Mouse (Mus musculus) brain, embryonic 18.5 days (tissue): ENCODE results near the gene Ano6.

ENCODE experiments used
- DNase-seq: peaks from one replicate; pipeline ENCODE4 v3.0.0-alpha.2; 2012; ENCODE audit warnings: low read depth, low spot score

Gene Ano6

DNA sequence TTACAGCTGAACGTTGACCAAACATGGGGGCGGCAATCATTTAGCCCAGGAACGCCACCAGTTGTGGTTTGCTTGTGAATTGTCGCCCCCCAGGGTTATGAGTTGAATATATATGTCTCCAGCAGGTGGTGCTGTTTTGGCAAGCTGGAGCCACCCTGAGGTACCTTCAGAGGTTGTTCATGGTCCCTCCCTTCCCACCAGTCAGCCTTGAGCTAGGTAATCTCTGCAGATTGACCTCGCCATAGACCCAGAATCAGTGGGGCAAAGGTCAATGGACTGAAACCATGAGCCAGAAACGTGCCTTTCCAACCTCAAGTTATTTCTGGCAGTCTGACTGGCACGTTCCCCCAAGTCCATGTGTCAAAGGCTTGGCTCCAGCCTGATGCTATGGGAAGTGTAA lies 22.8 kb upstream of the Ano6 start:
- DNase-seq, result no peak

DNA sequence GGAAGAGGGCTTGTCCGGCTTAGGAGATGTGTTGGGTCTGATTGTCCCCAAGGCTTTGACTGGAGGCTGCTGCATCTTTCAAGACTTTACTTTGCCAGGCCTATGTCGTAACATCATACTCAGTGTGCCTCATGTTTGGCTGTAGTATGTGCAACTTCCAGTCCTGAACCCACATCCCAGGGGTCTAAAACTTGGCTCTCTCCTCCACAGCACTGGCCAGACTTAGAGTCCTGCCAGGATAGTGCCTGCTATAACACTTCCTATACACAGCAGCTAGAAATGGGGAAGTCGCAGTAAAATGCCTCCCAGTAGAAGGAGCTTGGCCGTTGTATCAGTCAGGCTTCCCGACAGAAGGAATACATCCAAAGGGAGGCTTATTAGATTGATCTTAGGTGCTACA lies 21.9 kb upstream of the Ano6 start:
- DNase-seq, result no peak

DNA sequence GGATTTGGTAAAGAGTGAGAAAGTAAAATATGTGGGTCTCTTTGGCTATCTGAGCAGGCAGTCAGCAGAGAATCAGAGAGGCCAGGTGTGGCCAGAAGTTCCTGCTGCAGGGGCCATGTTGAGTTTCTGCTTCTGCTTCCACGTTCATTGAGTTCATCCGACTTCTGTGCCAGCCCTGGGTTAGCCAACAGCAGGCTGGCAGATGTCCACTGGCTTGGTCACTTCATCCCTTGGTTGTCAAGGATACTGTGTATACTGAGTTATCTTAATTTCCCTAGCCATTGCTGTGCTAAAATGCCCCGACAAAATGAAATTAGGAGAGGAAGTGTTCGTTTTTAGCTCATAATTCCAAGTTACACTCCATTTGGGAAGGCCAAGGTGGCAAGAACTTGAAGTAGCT lies 21.1 kb upstream of the Ano6 start:
- no peak for DNase-seq

DNA sequence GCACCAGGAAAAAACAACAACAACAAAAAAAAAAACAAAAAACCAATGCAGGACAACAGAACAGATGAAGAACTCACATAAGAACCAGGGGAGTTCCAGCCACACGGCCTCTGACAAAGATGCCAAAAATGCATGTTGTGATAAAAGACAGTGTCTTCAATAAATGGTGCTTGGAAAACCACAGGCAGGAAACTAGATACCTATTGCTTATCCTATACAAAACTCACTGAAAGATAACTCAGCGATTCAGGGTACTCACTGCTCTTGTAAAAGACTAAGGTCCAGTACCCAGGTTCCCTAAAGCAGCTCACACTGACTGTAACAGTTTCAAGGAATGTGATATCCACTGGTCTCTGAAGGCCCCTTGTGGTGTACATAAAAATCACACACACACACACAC lies 20.3 kb upstream of the Ano6 start:
- no peak for DNase-seq

DNA sequence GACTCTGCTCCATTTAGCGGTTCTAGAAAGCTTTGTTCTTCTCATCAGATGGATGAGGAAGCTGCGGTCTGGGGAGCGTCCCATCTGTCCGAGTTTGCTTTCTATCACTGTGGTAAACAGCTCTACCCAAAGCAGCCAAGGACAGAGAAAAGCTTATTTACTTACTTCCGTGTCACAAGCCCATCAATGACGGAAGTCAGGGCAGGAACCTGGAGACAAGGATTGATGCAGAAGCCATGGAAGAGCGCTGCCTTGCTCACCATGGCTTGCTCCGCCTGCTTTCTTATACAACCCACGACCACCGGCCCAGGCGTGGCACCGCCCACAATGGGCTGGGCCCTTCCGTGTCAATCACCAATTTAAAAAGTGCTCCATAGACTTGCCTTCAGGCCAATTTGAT lies 18.3 kb upstream of the Ano6 start:
- no peak for DNase-seq

DNA sequence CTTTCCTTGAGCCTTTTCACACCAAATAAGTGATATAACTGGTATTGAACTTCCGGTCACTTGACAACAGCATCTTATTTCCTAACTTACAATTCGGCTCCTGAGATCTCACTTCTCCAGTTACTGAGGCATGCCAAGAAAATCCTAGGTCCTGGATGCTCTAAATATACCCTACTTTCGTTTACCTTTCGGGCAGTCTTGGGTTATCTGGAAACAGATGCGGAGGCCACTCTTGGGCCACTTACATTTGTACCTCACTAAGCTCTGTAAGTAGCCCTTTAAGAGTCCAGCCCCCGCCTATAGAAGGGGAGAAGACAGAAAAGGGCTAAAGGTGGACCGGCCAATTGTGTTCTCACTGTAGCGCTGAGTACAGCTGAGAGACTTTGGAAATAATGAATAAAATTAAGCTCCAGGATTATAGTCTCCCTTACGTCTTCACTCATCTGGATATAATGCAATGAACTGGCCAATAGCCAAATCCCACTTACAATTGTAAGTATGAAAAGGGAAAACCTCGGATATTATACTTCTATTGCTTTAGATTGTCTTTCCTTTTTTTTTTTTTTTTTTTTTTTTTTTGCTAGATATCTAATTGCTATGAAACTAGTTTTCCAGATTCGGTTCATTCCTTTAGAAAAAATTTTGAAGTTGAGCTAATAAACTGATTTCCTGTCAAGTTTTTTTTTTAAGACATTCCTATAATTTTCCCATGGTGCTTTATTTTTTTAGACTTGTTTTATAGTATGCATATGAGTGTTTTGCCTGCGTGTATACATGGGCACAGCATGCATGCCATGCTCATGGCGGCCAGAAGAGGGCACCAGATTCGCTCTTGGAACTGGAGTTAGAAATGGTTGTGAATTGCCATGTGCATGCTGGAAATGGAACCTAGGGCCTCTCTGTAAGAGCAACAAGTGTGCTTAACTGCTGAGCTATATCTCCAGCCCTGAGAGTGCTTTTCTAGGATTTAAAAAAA lies 17.5 kb upstream of the Ano6 start:
- no peak for DNase-seq

DNA sequence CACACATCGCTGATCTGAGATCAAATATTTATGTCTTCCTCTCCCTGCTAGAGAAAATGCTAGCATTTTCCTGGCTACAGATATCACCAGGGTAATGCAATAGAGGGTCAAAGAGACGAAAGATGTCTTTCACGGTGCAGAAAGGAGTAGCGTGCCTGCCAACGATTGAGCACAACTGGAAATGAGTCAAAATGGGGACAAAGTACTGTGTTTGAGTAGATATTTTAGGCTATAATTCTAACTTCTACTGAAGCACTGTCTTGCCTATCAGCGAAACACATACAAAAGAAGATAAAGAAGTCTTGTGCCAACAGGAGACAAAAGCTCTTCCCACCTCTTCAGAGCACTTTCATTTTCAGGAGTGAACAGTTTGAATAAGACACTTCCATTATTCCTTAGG lies 16.4 kb upstream of the Ano6 start:
- no peak for DNase-seq

DNA sequence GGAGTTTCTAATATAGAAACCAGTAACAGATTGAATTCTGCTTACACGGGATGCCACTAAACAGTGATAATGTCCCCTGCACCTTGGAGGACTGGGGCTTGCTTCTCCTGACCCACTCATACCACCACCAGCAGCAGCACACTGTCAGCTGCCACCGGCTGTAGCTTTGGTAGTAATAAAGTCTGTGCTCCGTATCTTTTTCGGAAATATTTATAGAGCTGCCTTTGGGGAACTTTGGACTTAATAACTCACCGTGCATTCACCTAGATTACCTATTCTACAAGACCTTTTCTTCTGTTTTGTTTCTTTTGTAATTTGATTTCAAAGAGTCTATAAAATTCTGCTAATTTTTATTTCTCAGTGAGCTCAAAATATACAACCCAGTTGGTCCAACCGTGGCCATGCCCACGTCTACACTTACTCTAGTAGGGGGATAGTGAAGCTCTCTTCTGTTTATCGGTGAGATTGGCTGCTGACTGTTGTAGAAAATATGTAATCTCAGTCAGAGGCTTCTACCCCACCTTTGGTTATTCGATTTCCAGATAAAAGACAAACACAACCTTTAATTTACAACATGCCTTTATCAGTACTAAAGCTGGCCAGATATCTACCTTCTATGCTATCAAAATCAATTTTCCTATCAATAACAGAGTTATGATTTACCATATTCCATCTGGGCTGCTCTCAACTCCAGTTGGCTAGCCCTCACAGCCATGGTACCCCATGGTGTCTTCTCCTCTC lies 15.8 kb upstream of the Ano6 start:
- no peak for DNase-seq

DNA sequence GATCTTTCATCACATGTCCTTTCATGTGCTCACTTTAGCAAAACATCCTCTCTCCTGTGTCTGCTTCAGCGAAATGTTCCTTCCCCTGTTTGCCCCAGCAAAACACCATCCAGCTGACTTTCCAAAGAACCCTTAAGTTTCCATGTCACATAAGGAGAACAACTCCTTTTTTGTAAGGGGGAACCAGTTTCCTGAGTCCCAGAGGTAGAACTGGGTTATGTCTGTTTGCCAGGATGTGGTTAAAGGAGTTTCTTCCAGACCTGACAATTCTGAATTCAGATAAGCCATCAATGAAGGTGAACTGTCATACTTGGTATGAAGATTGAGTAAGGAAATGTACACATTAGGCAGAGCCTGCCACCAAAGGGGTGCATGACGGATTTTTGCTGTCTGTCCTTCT lies 12.9 kb upstream of the Ano6 start:
- DNase-seq, result no peak

DNA sequence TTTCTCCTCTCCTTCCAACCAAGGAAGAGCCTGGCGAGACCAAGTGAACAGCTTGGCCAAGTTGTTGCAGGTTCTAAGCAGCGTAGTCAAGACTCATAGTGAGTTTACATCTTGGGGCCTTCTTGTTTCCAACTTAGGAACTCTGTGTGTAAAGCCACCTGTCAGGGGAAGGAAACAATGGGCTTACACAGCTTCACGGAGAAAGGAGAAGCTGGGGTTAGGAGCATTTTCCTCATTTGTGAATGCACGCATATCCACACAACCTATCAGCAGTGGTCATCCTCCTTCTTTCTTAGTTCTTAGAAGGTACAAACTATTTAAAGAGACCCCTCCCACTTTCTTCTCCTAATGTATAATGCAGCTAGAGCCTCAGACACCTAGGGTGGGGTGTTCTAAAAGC lies 11.9 kb upstream of the Ano6 start:
- no peak for DNase-seq

DNA sequence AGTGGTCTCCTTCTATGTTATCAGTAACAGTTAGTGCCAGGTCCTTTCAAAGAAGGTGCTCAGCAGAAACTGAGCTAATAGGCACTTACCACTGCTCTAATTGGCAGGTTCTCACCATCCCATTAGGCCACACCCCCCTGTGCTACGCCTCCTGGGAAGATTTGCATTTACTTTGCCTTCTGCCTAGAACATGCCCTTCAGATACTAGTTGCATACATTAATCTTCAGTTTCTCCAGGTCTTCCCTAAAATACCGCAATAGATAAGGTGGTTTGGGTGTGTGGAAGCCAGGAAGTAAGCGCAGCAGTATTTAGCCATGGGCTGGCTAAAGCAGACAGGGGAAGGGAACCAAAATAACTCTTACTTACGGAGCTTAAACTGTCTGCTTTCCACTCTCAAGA lies 4.0 kb upstream of the Ano6 start:
- no peak for DNase-seq

DNA sequence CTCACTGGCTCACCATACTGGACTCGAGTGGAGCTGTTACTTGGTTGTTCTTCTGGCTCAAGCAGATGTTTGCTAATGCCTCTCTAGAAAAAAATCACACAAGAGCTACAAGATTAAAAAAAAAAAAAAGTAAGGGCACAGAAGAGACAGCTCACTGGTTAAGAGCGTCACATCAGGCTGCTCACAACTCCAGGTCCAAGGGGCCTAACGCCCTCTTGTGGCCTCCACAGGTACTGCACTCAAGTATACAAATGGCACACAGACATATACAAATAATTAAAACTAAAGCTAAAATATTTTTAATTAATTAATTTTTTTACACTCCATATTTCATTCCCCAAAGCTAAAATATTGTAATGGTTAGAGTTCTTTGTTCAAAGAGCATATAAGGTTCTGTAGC lies 3.1 kb upstream of the Ano6 start:
- DNase-seq, result no peak

DNA sequence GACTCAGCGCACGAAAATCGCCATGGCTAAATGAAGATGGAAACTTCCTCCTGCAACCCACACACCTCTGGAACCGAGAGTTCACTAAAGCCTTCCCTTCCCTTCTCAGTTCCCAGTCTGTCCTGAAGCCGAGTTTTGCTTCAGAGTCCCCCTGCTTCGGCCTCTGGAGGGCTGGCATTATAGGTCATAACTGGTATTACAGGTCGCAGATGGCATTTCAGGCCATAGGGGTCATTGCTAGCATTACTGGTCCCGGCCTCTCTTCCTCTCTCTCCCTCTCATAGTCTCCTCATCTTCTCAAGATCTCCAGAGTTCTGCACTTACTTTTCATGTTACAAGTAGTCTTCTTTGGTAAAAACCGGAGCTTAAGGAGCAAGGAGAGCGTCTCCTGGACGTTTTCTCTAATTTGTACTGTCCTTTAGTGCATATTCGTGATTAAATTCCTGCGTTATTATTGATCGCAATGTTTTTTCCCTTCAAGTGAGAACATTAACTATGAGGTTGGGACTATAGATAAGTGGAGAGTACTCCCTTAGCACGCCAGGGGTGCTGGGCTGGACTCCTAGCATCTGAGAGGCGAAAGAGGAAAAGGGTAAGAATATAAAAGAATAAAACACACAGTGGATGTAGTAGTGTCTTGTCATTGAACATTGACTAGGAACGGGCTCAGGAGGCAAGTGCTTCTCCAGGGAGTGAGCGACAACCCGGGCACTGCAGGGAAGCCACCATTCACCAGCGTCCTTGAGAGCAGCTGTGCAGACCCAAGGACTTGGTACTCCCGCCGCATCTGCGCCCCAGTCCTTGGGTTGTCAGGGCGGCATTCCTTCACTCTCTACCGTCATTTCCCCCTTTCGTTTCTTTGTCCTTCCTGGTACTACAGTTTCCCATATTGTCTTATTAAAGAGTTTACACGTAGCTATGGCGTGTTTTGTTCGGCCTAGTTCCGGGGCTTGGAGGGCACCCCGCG lies 798 bp upstream of the Ano6 start:
- DNase-seq, result no peak

DNA sequence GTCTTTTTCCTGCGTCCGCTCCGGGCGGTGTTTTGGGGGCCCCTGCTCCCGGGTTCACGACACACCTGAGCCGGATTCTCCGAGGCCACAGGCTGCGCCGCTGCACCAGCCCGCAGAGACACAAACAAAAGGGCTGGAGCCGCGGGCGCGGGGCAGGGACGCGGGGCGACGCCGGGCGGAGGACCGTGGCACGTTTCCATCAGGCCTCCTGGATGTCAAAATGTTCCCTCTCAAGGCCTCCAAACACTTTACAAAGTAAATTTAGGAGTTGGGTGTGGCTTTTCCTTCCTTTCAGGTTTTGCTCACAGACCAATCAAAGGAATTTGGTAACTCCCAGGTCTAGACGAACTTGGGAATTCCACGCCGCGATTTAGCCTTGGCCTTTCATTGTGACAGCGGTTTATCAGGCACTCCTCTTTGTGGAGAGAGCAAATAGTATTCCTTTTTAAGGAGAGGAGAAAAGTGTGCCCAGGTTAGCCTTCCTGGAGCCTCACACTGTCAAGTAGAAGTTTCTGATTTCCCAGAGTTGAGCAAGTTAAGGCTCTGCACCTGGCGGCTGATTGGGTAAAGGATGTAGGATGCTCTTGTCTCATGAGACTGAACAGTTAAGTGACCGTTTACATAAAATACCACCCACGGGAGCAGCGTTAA lies 623 bp downstream of the Ano6 start:
- DNase-seq, result no peak

DNA sequence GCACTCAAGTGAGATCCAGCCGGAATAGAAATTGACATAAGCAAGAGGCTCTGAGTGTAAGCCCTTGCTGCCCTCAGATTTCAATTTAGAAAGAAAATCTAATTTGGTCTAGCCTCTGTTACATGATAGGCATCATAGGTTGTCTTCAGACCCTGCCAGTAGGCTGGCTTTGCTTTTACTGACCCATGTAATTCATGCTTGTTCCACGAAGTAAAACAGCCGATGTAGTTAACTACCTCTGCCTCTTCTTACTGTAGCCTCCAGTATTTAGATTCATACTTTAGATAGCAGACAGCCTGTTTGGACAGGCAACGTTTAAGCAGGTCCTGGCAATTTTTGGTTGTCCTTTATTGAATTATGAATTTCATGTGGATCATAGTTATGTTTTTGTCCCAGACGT lies 1.2 kb downstream of the Ano6 start:
- DNase-seq, result no peak

DNA sequence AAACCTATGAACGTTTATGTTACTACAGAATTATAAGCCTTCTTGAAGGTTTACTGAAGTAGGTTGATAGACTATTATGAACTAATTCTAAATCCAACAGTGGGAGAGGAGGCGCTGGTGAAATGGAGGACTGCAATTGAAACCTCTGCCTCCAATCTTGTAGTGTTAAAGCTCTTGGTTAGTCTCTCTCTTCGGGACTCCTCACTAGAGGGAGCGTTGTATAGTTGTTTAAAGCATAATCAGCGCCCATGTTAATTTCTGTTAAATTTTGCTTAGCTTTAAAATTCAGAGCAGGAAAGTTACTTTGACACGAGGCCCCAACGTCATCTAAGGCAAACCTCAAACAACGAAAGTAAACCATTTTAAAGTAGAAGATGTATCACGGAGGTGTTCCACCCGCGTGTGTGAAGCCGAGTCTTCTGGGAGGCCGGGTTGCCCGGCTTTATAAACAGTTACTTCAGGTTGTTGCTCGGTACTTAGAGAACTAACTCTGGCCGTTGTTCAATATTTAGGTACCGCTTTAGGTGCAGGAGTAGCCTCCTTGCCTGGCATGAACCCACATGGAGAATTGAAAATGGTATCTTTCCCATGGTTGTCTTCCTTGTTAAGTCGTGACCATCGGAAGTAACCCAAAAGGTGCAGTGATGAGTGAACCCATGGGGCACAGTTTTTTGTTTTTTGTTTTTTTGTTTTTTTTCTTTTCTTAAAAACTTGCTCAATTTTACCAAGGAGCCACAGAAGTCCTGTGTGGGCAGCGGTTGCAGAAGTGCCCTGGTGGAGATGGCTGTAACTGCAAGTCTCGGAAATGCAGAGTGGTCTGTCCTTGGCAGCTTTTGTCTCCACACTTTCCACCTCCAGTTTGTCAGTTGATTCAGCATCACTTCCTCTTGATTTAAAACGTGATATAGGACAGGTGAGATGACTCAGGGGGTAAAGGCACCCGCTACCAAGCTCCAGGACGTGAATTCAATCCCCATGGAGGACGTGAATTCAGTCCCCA lies 1.9 kb downstream of the Ano6 start:
- DNase-seq, result no peak

DNA sequence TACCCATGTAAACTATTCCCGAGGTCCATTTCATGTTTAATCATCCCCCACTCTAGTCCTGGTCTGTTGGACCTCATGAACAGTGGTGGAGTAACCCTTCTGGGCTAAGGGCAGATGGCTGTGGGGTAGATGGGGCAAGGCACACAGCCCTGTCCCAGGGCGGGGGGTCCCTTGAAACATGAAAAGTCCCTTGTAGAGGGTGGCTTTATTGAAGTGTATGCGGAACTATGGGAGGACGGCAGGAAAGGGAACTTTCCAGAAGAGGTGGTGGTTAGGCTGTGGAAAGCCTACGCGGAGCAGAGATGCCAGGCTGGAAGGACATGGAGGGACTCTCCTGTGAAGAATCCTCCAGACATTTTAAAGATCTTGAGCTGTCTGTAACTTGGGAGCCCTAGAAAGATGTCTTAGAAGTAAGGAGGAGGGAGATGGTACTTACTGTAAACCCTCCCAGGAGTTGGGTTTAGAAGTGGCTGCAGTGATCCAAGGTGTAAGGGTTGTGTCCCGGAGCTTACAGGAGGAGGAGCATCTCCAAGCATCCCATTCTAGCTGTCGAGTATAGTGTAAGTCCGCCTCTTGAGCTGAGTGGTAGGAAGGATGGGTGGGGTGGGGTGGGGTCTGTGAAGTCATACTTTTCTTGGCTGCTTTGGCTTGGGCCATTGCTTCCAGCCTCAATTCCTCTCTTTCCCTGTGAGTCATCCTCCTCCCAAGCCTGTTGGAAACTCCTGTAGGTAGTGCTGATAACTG lies 3.3 kb downstream of the Ano6 start:
- DNase-seq, result no peak

DNA sequence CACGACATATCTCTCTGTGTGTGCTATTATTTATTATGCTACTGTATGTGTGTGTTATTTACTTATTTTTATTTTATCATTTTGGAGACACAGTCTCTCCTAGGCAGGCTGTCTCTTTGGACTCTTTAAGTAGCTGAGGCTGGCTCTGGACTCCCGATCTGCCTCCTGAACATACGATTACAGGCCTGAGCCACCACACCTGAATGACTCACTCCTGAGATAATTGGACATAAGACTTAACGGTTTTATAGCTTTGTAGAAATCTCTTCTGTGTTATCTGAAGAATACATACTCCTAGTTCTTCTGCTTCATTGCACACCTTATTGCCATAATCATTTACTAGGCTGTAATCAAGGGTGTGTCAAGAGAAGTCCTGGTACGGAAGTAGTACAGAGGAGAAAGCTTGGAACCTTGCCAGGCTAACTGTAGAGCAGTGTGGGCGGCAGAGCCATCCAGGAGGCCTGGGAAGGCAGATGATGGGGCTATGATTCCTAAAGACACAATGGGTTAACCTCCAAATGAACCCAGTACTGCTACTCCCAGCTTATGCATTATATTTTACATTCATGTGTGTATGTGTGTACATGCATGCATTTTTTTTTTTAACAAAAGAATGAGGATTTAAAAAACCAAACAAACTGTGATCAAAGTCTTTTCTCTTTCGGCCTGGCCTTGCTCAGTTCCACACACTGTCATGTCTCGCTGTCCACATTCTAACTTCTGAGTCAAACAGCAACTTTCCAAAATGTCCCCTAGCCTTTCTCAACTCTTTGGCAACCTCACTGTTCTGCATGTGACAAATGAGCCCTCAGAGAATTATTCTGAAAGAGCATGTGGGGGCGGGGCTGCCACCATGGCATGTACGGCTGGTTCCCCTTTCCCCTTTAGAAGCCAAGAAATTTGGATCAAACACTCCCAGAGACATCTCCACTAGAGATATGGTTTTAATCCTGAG lies 4.2 kb downstream of the Ano6 start:
- no peak for DNase-seq
